Mouse (Mus musculus): ENCODE results near the gene 2610001J05Rik.

Gene 2610001J05Rik

GRCm38 (mm10) chr6:13835720-13836665, 35.3 kb downstream of the 2610001J05Rik start:
- peak; percentile 19 for DNase-seq

DNA sequence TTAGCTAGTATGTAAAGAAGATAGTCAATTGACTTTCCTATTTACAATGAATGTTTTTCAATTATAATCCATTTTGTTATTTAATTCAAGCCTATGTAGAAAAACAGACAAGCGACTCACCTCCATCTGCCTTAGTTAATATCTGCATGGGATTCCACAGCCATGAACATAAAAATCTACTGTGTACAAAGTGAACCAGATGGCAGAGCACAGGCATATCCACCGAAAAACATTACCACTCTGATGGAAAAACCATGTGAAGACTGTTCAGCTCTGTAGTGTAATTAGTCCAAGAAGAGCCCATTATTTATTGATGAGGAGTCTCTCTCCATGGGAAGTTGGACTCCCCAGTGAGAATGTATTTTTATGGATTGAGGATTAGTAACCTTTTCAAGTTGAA, 38.5 kb downstream of the 2610001J05Rik start:
- no peak for DNase-seq

DNA sequence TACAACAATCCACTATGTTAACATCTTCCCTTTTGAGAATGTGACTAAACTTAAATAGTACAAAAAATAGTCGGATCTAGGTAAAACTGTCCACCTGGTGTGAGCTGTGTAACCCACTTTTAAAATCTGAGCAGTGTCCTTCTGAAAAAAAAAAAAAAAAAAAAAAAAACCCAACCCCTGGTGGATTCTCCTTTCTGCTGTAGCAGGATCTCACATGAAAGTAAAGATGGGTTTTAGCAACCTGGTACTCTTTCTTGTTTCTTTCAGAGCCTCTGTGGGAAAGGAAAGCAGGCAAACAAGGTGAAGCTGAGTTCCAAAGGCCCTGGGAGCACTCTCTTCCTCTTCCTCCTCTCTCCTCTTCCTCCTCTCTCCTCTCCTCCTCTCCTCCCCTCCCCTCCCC, 42.4 kb downstream of the 2610001J05Rik start:
- DNase-seq: no peak
